Mouse (Mus musculus) liver, postnatal 0 days (tissue): ENCODE measurements at regions not wholly inside any gene's neighbourhood (a gene's known extent, or its start where the extent isn't known, plus 50 kb on each side); places are given as distances from the start of the nearest gene placed in this dataset.

Source experiments
- CTCF ChIP-seq: sonication (generic); IDR thresholded peaks from 2 replicates; pipeline ENCODE4 v1.5.1; 2016; ENCODE audit warnings: antibody characterized with exemption, low read depth
- EP300 ChIP-seq: IDR thresholded peaks from 2 replicates; pipeline ENCODE4 v1.6.1; 2016; ENCODE audit warnings: antibody characterized with exemption, low read depth, mild to moderate bottlenecking

- TF ChIP-seq CTCF (no peak), EP300 (no peak)
These were observed 220.1 kb downstream of the Fam84b start for GRCm38 (mm10) chr15:60633457-60633850.
